Mouse (Mus musculus): ENCODE results near the gene Elmo2.

- TF ChIP-seq CTCF (conservative IDR thresholded peaks at IDR 0.05; ENCODE audit: insufficient read depth, insufficient read length, low read depth, low read length) (no peak), POLR2A (IDR thresholded peaks at IDR 0.05; ENCODE audit: low read depth, low read length) (no peak)
Measured at GRCm38 (mm10) chr2:165240371-165240770, 85.9 kb downstream of the Elmo2 start.
